ENCODE assay signal across 27 mouse cellular contexts in the genomic region with DNA sequence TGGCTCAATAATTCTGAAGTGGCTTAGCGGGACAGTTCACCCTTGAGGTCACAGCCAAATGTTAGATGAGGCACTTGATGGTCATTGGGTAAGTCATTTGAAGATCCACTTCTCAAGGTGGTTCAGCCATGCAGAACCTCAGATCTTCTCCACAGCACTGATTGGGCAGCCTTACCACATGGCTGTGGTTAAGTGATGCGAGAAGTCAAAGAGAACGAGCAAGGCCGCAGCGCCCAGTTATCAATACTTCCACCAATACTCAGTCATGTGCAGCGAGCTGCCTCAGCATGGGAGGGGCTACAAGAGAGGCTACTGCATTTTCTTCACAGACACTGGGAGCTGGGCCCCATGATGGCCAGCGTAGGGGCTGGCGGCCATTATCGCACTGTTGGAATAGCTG.
"Had no signal": no experiment of that assay in that cellular context is flagged by ENCODE, and none has a peak within 500 bp of the region (broad histone marks: within the 10 kb centered on the region; RNA-seq: fewer than 3 reads in every experiment).

No protein-coding gene starts in this region.

- H3K9ac ChIP-seq: embryonic facial prominence, embryonic 12.5 days; embryonic facial prominence, embryonic 13.5 days; embryonic facial prominence, embryonic 15.5 days; forebrain, embryonic 12.5 days; forebrain, embryonic 13.5 days; forebrain, embryonic 15.5 days; forebrain, postnatal 0 days had no signal

- DNase-seq: cerebellum, adult 9-10 months; cerebellum, adult 9-11 months; cerebellum, postnatal 10 days; cerebellum, postnatal 14 days; cerebellum, postnatal 25 days; cerebellum, postnatal 36 days; embryo, embryonic 11 days; forebrain, postnatal 0 days; gastrocnemius, adult 2 months; gastrocnemius, postnatal 10 days; gastrocnemius, postnatal 14 days; gastrocnemius, postnatal 25 days; gastrocnemius, postnatal 36 days; heart, adult 11 months; heart, adult 18-20 months; heart, adult 2 months had no signal

- H3K27me3 ChIP-seq: embryonic facial prominence, embryonic 12.5 days; embryonic facial prominence, embryonic 13.5 days; embryonic facial prominence, embryonic 15.5 days; forebrain, embryonic 12.5 days; forebrain, embryonic 13.5 days; forebrain, embryonic 15.5 days had no signal

- H3K4me2 ChIP-seq: embryonic facial prominence, embryonic 12.5 days; embryonic facial prominence, embryonic 13.5 days; embryonic facial prominence, embryonic 15.5 days; forebrain, embryonic 12.5 days; forebrain, embryonic 13.5 days; forebrain, embryonic 15.5 days had no signal

- H3K27ac ChIP-seq: embryonic facial prominence, embryonic 10.5 days; embryonic facial prominence, embryonic 12.5 days; embryonic facial prominence, embryonic 13.5 days; embryonic facial prominence, embryonic 15.5 days; forebrain, embryonic 10.5 days; forebrain, embryonic 12.5 days; forebrain, embryonic 13.5 days; forebrain, embryonic 15.5 days; gastrocnemius, adult 2 months; heart, adult 2 months had no signal

- H3K9me3 ChIP-seq: embryonic facial prominence, embryonic 12.5 days; embryonic facial prominence, embryonic 13.5 days; embryonic facial prominence, embryonic 15.5 days; forebrain, embryonic 10.5 days; forebrain, embryonic 12.5 days; forebrain, embryonic 15.5 days had no signal

- H3K4me3 ChIP-seq: embryonic facial prominence, embryonic 10.5 days; embryonic facial prominence, embryonic 12.5 days; embryonic facial prominence, embryonic 13.5 days; embryonic facial prominence, embryonic 15.5 days; erythroblast, embryonic 14.5 days; forebrain, embryonic 10.5 days; forebrain, embryonic 12.5 days; forebrain, embryonic 13.5 days; forebrain, embryonic 15.5 days; gastrocnemius, adult 2 months; heart, adult 2 months had no signal

- ATAC-seq: forebrain, embryonic 13.5 days; forebrain, embryonic 14.5 days; forebrain, embryonic 15.5 days; forebrain, embryonic 16.5 days; forebrain, postnatal 0 days had no signal

- H3K4me1 ChIP-seq: embryonic facial prominence, embryonic 10.5 days; embryonic facial prominence, embryonic 12.5 days; embryonic facial prominence, embryonic 13.5 days; embryonic facial prominence, embryonic 15.5 days; forebrain, embryonic 10.5 days; forebrain, embryonic 12.5 days; forebrain, embryonic 13.5 days; forebrain, embryonic 15.5 days had no signal

- H3K36me3 ChIP-seq: embryonic facial prominence, embryonic 10.5 days; embryonic facial prominence, embryonic 12.5 days; embryonic facial prominence, embryonic 13.5 days; embryonic facial prominence, embryonic 15.5 days; forebrain, embryonic 10.5 days; forebrain, embryonic 12.5 days; forebrain, embryonic 15.5 days had no signal
